Mouse (Mus musculus) ES-E14 (cell line): ENCODE measurements around the gene Ptger1.

Experiments
- HCFC1 ChIP-seq: IDR thresholded peaks from 2 replicates; pipeline ENCODE4 v1.6.1; 2012; ENCODE audit warnings: low read length, inconsistent platforms, borderline replicate concordance; ENCODE audit not compliant: insufficient read depth
- MAFK ChIP-seq: IDR thresholded peaks from 2 replicates; pipeline ENCODE4 v1.6.1; 2014; ENCODE audit warnings: mild to moderate bottlenecking, low read depth, low read length, inconsistent platforms; ENCODE audit not compliant: insufficient read depth
- ZNF384 ChIP-seq: IDR thresholded peaks from 2 replicates; pipeline ENCODE4 v1.6.1; 2012; ENCODE audit warnings: low read depth, low read length, inconsistent platforms

- TF ChIP-seq MAFK (no peak), ZNF384 (no peak), HCFC1 (no peak)
Measured at GRCm38 (mm10) chr8:83719693-83720092, 53.2 kb downstream of the Ptger1 start.
